Mouse (Mus musculus) olfactory bulb, adult 2 months (tissue): Measurements from ENCODE around the gene Gpr135.

Experiments
- CTCF ChIP-seq: fragments of 200-500 bp; IDR thresholded peaks from 2 replicates; pipeline ENCODE4 v1.5.1; 2012; ENCODE audit warnings: low read depth, mild to moderate bottlenecking, low read length, moderate library complexity; ENCODE audit not compliant: insufficient read depth
- POLR2A ChIP-seq: fragments of 200-500 bp; IDR thresholded peaks from 2 replicates; pipeline ENCODE4 v1.6.1; 2012; ENCODE audit warnings: mild to moderate bottlenecking, low read depth, low read length, moderate library complexity; ENCODE audit not compliant: insufficient read depth

GRCm38 (mm10) chr12:72037049-72037448, 33.9 kb downstream of the Gpr135 start:
- no peak for TF ChIP-seq POLR2A
- TF ChIP-seq CTCF, result no peak
